Mouse (Mus musculus): Measurements from ENCODE around the gene Dnajc11. TPM values are rescaled to one million over a fixed set of nuclear protein-coding genes. Genes with fewer than 3 reads are reported as not detected.

Dnajc11 gene
- polyA plus RNA-seq, 1 experiment from 2014 or later, result 57.8 TPM

DNA sequence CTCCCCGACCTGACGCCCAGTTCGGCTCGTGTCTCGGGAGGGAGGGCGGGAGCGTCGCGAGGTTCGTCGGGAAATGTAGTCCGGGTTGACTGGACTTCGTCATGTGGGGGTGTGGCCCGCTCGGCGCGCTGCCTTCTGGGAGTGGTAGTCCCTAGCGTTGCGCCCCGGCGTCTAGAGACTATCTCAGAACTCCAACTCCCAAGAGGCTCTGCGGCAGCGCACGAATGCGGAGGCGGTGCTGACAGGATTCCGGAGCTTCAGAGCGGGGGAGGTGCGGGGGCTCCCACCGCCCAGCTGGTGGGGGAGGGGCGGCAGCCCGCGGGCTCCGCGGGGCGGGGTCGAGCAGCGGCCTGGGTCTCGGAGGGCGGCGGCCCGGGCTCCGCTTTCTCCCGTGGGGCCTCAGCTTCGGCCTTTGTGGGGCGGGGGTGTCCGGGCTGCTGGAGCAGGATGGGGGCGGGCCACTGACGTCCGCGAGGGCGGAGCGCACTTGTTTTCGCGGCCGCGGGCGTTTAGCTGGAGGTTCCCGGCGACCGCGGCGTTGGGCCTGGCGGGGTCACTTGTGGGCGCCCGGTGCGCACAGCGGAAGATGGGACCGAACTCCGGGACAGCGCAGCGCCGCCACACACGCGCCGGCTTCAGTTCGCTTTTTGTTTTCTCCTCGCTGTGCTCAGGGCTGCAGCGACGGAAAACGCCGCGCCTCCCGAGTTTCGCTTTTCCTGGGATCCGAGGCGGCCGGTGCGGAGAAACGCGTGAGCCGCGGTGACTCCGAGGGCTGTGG lies 62.9 kb downstream of the Dnajc11 start, which contains the start of gene Phf13:
TSS of gene Phf13 (minus strand) at position 86 of the 778 bp plus-strand sequence.
- H3K27me3 ChIP-seq (ENCODE audit: control insufficient read depth, insufficient read depth, low read length), result no peaks in the 10 kb centered on the region
- peaks cover 12% of the 10 kb centered on the region for H3K4me1 ChIP-seq (ENCODE audit: control insufficient read depth, insufficient read depth, low read length)
- under 1% methylated on average over 75 of the region's 94 CpGs for WGBS (ENCODE audit: insufficient replicate concordance)
- H3K27ac ChIP-seq (ENCODE audit: low read depth, low read length), result peak within 1 kb of the TSS; percentile 89
- peak; percentile 95 for ATAC-seq (replicated peaks; ENCODE audit: insufficient number of reproducible peaks, low FRiP score, low TSS enrichment)
- H3K4me2 ChIP-seq, result peak within 1 kb of the TSS; percentile 95
- H3K9ac ChIP-seq (ENCODE audit: low read depth, low read length), result peak within 1 kb of the TSS; percentile 97
- H3K9me3 ChIP-seq (replicated peaks; ENCODE audit: control insufficient read depth, low read length), result no peaks in the 10 kb centered on the region
- H3K4me3 ChIP-seq (ENCODE audit: low read depth, low read length), result peak within 1 kb of the TSS; percentile 100
- peaks cover 8% of the 10 kb centered on the region for H3K36me3 ChIP-seq (ENCODE audit: control insufficient read depth, insufficient read depth, low read length)

DNA sequence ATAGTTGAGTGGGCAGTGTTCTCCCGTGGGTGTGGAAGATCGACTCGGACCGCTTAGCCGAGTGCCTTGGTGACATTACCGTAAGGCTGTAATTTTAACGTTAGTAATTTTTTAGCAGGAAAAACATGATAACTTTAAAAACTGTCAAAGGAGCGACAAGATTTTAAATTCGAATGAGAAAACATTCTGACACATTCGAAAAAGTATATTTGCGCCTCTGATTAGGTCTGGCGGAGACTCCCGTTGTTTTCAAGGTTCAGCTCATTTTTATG lies 63.4 kb downstream of the Dnajc11 start:
- no peak for ATAC-seq (replicated peaks; ENCODE audit: insufficient number of reproducible peaks, low FRiP score, low TSS enrichment)
- Histone ChIP-seq H3K27me3 (ENCODE audit: control insufficient read depth, insufficient read depth, low read length) (no peaks in the 10 kb centered on the region), H3K36me3 (ENCODE audit: control insufficient read depth, insufficient read depth, low read length) (peaks cover 4% of the 10 kb centered on the region), H3K4me1 (ENCODE audit: control insufficient read depth, insufficient read depth, low read length) (peaks cover 12% of the 10 kb centered on the region), H3K4me2 (peak overlapping the region; percentile 67), H3K9ac (ENCODE audit: low read depth, low read length) (peak overlapping the region; percentile 85), H3K9me3 (replicated peaks; ENCODE audit: control insufficient read depth, low read length) (no peaks in the 10 kb centered on the region), H3K4me3 (ENCODE audit: low read depth, low read length) (peak overlapping the region; percentile 100), H3K27ac (ENCODE audit: low read depth, low read length) (peak overlapping the region; percentile 82)
- 6% methylated on average over 13 of the region's 13 CpGs for WGBS (ENCODE audit: insufficient replicate concordance)

DNA sequence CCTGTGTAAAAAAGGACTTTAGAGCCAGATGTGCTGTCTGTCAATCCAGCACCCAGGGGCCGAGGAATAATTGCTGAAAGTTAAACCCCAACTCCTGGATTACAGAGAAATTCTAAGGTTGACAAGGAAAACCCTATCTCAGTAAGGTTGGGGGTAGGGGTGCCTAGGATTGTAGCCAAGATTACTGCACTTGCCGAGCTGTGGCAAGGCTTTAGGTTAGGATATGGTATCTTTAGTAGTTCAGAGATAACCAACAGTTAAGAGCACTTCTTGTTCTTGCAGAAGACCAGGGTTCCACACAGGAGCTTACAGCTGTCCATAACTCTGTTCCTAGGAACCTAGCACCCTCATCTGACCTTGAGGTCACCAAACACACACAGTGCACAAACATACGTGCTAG lies 64.2 kb downstream of the Dnajc11 start:
- WGBS (ENCODE audit: insufficient replicate concordance), result 51% methylated on average over 3 of the region's 3 CpGs
- H3K9me3 ChIP-seq (replicated peaks; ENCODE audit: control insufficient read depth, low read length), result no peaks in the 10 kb centered on the region
- no peaks in the 10 kb centered on the region for H3K36me3 ChIP-seq (ENCODE audit: control insufficient read depth, insufficient read depth, low read length)
- H3K9ac ChIP-seq (ENCODE audit: low read depth, low read length), result no peak overlapping the region; the same call in 1 of the 2 replicates
- peaks cover 12% of the 10 kb centered on the region for H3K4me1 ChIP-seq (ENCODE audit: control insufficient read depth, insufficient read depth, low read length)
- no peak overlapping the region for H3K27ac ChIP-seq (ENCODE audit: low read depth, low read length)
- H3K4me2 ChIP-seq, result peak overlapping the region; percentile 67
- no peak for ATAC-seq (replicated peaks; ENCODE audit: insufficient number of reproducible peaks, low FRiP score, low TSS enrichment)
- no peaks in the 10 kb centered on the region for H3K27me3 ChIP-seq (ENCODE audit: control insufficient read depth, insufficient read depth, low read length)
- H3K4me3 ChIP-seq (ENCODE audit: low read depth, low read length), result peak overlapping the region; percentile 100; the same call in 1 of the 2 replicates

DNA sequence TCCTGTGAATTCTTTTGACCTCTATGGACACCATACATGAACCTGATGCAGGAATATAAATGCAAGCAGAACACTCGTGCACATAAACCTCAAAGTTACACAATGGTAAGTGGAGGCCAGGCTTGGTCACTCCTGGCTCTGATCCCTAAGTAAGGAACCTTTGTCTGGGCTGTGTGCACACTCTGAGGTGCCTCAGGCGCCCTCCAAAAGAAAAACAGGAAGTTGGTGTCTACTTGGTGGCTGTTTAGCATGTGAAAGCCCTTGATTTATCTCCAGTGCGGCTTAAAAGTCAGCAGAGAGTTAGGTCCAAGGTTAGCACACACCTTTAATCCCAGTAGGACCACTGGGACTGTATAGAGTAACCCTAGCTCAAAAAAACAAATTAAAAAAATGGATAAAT lies 66.0 kb downstream of the Dnajc11 start:
- no peaks in the 10 kb centered on the region for H3K27me3 ChIP-seq (ENCODE audit: control insufficient read depth, insufficient read depth, low read length)
- WGBS (ENCODE audit: insufficient replicate concordance), result 65% methylated on average over 3 of the region's 3 CpGs
- no peak for ATAC-seq (replicated peaks; ENCODE audit: insufficient number of reproducible peaks, low FRiP score, low TSS enrichment)
- H3K4me3 ChIP-seq (ENCODE audit: low read depth, low read length), result no peak overlapping the region
- H3K36me3 ChIP-seq (ENCODE audit: control insufficient read depth, insufficient read depth, low read length), result no peaks in the 10 kb centered on the region
- no peak overlapping the region for H3K4me2 ChIP-seq
- H3K27ac ChIP-seq (ENCODE audit: low read depth, low read length), result no peak overlapping the region
- no peak overlapping the region for H3K9ac ChIP-seq (ENCODE audit: low read depth, low read length)
- no peaks in the 10 kb centered on the region for H3K9me3 ChIP-seq (replicated peaks; ENCODE audit: control insufficient read depth, low read length)
- peaks cover 4% of the 10 kb centered on the region; the same call in 1 of the 2 replicates for H3K4me1 ChIP-seq (ENCODE audit: control insufficient read depth, insufficient read depth, low read length)

DNA sequence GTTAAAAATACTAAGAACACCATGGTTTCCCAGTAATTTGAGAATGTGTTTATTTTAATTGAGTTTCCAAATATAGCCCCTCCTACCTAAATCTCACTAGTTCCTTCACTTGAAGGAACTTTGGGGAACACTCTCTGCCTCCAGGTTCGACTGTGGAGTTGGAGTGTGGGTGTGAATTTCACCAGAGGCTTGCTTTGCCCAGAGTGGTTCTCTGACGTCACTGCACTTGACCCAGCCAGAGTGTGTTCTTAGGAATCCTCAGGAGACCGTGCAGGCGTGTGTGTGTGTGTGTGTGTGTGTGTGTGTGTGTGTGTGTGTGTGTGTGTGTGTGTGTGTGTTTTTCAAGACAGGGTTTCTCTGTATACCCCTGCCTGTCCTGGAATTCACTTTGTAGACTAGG lies 67.4 kb downstream of the Dnajc11 start:
- no peak overlapping the region for H3K4me3 ChIP-seq (ENCODE audit: low read depth, low read length)
- no peak overlapping the region for H3K4me2 ChIP-seq
- H3K9me3 ChIP-seq (replicated peaks; ENCODE audit: control insufficient read depth, low read length), result no peaks in the 10 kb centered on the region
- no peaks in the 10 kb centered on the region for H3K36me3 ChIP-seq (ENCODE audit: control insufficient read depth, insufficient read depth, low read length)
- H3K9ac ChIP-seq (ENCODE audit: low read depth, low read length), result no peak overlapping the region
- H3K27me3 ChIP-seq (ENCODE audit: control insufficient read depth, insufficient read depth, low read length), result no peaks in the 10 kb centered on the region
- H3K4me1 ChIP-seq (ENCODE audit: control insufficient read depth, insufficient read depth, low read length), result 0 out of 2 replicates have a peak, but pooled peaks cover 4% of the 10 kb centered on the region
- 39% methylated on average over 4 of the region's 4 CpGs for WGBS (ENCODE audit: insufficient replicate concordance)
- ATAC-seq (replicated peaks; ENCODE audit: insufficient number of reproducible peaks, low FRiP score, low TSS enrichment), result no peak
- no peak overlapping the region for H3K27ac ChIP-seq (ENCODE audit: low read depth, low read length)

DNA sequence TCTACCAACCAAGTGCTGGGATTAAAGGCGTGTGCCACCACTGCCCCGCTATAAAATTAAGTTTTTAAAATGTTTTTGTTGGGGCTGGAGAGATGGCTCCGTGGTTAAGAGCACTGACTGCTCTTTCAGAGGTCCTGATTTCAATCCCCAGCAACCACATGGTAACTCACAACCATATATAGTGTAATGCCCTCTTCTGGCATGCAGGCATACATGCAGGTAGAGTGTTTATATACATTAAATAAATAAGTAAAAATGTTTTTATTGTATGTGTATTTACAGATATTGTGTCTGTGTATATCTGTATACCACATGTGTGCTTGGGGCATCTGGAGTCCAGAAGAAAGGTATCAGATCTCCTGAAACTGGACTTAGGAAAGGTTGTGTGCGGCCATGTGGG lies 67.8 kb downstream of the Dnajc11 start:
- Histone ChIP-seq H3K9ac (ENCODE audit: low read depth, low read length) (no peak overlapping the region), H3K4me2 (no peak overlapping the region), H3K4me1 (ENCODE audit: control insufficient read depth, insufficient read depth, low read length) (0 out of 2 replicates have a peak, but pooled peaks cover 4% of the 10 kb centered on the region), H3K4me3 (ENCODE audit: low read depth, low read length) (no peak overlapping the region), H3K36me3 (ENCODE audit: control insufficient read depth, insufficient read depth, low read length) (no peaks in the 10 kb centered on the region), H3K27me3 (ENCODE audit: control insufficient read depth, insufficient read depth, low read length) (no peaks in the 10 kb centered on the region), H3K9me3 (replicated peaks; ENCODE audit: control insufficient read depth, low read length) (no peaks in the 10 kb centered on the region), H3K27ac (ENCODE audit: low read depth, low read length) (no peak overlapping the region)
- WGBS (ENCODE audit: insufficient replicate concordance), result 66% methylated on average over 4 of the region's 4 CpGs
- ATAC-seq (replicated peaks; ENCODE audit: insufficient number of reproducible peaks, low FRiP score, low TSS enrichment), result no peak

DNA sequence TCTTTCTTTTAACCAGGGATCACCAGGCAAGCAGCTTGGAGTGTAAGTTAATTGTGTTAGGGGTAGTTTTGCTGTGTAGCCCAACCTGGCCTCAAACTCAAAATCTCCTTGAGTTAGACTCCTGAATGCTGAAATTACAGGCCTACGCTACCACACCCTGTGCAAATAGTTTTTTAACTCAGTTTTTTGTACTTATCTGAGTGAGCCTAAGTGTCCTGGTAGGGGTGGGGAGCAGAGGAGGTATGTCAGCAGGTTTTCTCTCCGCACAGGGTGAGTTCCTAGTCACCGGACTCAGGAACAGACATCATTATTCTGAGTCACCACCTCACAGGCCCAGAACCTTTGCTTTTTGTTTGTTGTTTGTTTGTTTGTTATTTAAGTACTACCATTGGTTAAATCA lies 68.6 kb downstream of the Dnajc11 start:
- Histone ChIP-seq H3K4me1 (ENCODE audit: control insufficient read depth, insufficient read depth, low read length) (0 out of 2 replicates have a peak, but pooled peaks cover 7% of the 10 kb centered on the region), H3K27me3 (ENCODE audit: control insufficient read depth, insufficient read depth, low read length) (no peaks in the 10 kb centered on the region), H3K9me3 (replicated peaks; ENCODE audit: control insufficient read depth, low read length) (no peaks in the 10 kb centered on the region), H3K36me3 (ENCODE audit: control insufficient read depth, insufficient read depth, low read length) (no peaks in the 10 kb centered on the region), H3K4me2 (no peak overlapping the region), H3K9ac (ENCODE audit: low read depth, low read length) (no peak overlapping the region), H3K27ac (ENCODE audit: low read depth, low read length) (no peak overlapping the region), H3K4me3 (ENCODE audit: low read depth, low read length) (no peak overlapping the region)
- ATAC-seq (replicated peaks; ENCODE audit: insufficient number of reproducible peaks, low FRiP score, low TSS enrichment), result no peak
- 87% methylated on average over 3 of the region's 3 CpGs for WGBS (ENCODE audit: insufficient replicate concordance)

DNA sequence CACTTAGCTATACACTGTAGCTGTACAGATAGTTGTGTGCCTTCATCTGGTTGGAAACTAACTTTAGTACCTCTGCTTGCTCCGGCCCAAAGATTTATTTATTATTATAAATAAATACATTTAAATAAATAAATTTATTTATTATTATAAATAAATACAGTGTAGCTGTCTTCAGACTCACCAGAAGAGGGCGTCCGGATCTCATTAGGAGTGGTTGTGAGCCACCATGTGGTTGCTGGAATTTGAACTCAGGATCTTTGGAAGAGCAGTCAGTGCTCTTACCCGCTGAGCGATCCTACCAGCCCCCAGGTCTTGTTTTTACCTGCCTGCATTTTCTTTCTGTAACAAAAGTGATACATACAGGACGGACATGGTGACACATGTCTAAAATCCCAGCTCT lies 72.6 kb downstream of the Dnajc11 start:
- Histone ChIP-seq H3K36me3 (ENCODE audit: control insufficient read depth, insufficient read depth, low read length) (no peaks in the 10 kb centered on the region), H3K9ac (ENCODE audit: low read depth, low read length) (no peak overlapping the region), H3K4me1 (ENCODE audit: control insufficient read depth, insufficient read depth, low read length) (peaks cover 23% of the 10 kb centered on the region; the same call in 1 of the 2 replicates), H3K4me3 (ENCODE audit: low read depth, low read length) (no peak overlapping the region), H3K4me2 (no peak overlapping the region), H3K27me3 (ENCODE audit: control insufficient read depth, insufficient read depth, low read length) (no peaks in the 10 kb centered on the region), H3K27ac (ENCODE audit: low read depth, low read length) (no peak overlapping the region; the same call in 1 of the 2 replicates), H3K9me3 (replicated peaks; ENCODE audit: control insufficient read depth, low read length) (no peaks in the 10 kb centered on the region)
- no peak for ATAC-seq (replicated peaks; ENCODE audit: insufficient number of reproducible peaks, low FRiP score, low TSS enrichment)
- 72% methylated on average over 6 of the region's 6 CpGs for WGBS (ENCODE audit: insufficient replicate concordance)

DNA sequence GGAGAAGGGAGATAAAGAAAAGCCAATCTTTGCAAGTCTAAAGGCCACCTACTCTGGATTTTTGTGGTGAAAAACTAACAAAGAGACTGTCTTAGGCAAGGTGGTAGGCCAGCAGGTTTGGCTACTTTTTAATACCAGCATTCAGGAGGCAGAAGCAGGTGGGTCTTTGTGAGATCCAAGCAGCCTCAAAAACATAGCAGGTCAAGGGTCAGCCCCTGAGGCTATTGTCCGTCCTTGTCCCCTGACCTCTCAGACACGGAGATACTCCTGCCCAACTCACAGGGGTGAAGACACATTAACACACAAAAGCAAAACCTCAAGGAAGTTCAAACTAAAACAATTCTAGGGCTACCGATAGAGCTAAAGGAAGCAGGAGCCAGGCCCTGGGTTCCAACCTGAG lies 73.3 kb downstream of the Dnajc11 start:
- Histone ChIP-seq H3K9me3 (replicated peaks; ENCODE audit: control insufficient read depth, low read length) (no peaks in the 10 kb centered on the region), H3K4me2 (peak overlapping the region; percentile 99), H3K27ac (ENCODE audit: low read depth, low read length) (peak overlapping the region; percentile 96), H3K27me3 (ENCODE audit: control insufficient read depth, insufficient read depth, low read length) (no peaks in the 10 kb centered on the region), H3K4me1 (ENCODE audit: control insufficient read depth, insufficient read depth, low read length) (peaks cover 30% of the 10 kb centered on the region), H3K36me3 (ENCODE audit: control insufficient read depth, insufficient read depth, low read length) (no peaks in the 10 kb centered on the region; the same call in 1 of the 2 replicates), H3K4me3 (ENCODE audit: low read depth, low read length) (no peak overlapping the region), H3K9ac (ENCODE audit: low read depth, low read length) (no peak overlapping the region)
- ATAC-seq (replicated peaks; ENCODE audit: insufficient number of reproducible peaks, low FRiP score, low TSS enrichment), result no peak
- WGBS (ENCODE audit: insufficient replicate concordance), result 37% methylated on average over 3 of the region's 3 CpGs

Data from heart, embryonic 11.5 days (tissue).